Mouse (Mus musculus): Measurements from ENCODE around the gene Synj2.
A peak's percentile ranks its signal among the peaks of the same experiment; 100 is the strongest.

Synj2 gene

GRCm38 (mm10) chr17:5934554-5935324, 6.3 kb upstream of the Synj2 start:
- peak; percentile 90 for DNase-seq (ENCODE audit: extremely low spot score)

- no peak for DNase-seq (ENCODE audit: extremely low spot score)
Observed at GRCm38 (mm10) chr17:5935680-5936079, 5.4 kb upstream of the Synj2 start.

DNA sequence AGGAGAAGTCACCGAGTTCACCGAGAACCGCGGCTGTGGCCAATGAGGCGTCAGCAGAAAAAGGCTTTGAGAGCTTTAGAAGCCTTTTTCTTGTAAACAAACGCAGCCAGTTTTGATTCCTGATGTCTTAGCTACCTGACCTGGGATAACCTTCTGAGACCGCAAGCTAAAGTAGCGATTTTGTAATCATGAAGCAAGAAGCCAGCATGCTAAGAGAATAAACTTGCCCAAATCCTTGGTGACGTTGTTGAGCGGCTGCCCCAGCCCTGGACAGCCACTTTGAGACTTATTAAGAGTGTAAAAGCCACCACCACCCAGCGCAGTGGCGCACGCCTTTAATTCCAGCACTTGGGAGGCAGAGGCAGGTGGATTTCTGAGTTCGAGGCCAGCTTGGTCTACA, 4.8 kb upstream of the Synj2 start:
- no peak for DNase-seq (ENCODE audit: extremely low spot score)

- no peak for DNase-seq (ENCODE audit: extremely low spot score)
Observed at GRCm38 (mm10) chr17:5937441-5937840, 3.6 kb upstream of the Synj2 start.

GRCm38 (mm10) chr17:5939871-5940270, 1.2 kb upstream of the Synj2 start:
- DNase-seq (ENCODE audit: extremely low spot score): no peak

DNA sequence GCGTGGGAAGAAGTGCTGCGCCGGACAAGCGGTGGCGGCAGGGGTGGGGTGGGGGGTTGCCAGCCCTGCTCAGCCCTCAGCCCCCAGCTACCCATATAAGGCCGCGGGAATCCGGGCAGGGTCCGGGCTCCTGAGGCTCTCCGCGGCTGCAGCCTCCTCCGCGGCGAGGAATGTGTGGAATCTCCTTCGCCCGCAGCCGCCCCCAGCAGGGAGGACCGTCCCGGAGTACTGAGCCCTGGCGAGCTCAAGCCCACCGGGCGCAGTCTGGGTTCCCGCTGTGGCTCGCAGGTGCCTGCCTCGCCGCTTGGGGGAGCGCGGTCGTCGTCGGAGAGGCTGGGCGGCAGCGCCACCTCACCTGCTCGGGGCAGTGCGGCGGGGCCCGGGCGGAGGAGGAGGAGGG, 288 bp upstream of the Synj2 start:
- peak; percentile 86 for DNase-seq (ENCODE audit: extremely low spot score)

DNA sequence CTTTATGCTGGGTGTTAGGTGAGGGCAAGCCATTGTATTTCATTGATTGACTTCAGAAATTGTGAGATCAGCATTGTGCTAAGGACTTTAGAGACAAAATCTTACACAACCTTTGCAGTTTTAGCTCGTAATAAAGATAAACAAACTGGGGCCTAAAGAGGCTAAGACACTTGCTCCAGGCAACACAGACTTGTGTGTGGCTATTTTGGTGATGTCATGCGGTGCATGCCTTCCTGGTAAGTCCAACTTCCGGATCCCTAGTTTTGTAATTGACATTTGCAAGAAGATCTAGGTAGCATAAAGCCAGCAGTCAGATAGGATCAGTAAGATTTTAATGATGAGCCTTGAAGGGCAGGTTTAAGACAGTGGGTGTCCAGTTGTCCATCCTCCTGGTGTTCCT, 1.1 kb downstream of the Synj2 start:
- DNase-seq (ENCODE audit: extremely low spot score): no peak

- no peak for DNase-seq (ENCODE audit: extremely low spot score)
Observed at GRCm38 (mm10) chr17:5943053-5943452, 2.0 kb downstream of the Synj2 start.

DNA sequence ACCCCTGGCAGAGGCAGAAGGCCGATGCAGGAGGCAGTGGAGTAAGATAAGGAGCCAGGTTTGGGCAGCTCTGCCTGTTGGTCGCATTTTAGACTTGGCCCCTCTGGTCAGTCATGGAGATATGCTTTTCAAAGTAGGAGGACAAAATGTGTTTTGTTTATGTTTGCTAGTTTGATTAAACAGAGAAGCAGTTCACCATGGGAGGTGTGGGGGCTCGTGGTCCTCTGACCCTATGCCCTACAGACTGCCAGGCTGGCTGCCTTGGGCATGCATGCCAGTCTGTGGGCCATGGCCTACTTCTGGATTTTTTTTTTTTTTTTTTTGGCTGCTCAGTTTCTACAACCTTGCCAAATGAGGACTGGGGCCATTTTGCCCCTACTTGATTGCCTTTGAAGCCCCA, 6.0 kb downstream of the Synj2 start:
- DNase-seq (ENCODE audit: extremely low spot score): no peak

DNA sequence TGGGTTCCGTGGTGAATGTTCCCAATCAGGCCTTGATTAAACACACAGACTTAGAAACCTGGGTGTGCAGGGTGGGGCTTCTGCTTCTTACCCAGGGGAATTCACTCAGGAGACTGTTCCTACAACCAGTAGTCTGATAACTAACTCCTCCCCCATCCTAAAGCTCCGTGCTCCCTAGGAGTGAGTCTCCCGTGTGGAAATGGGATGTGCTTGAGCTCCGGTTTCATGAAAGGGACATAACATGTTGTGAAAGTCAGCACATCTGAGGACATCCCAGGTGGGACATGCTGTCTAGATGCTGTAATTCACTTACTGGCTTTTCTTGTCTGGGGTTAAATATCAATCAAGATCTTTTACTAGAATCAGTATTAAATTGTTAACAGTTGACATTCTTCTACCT, 11.4 kb downstream of the Synj2 start:
- DNase-seq (ENCODE audit: extremely low spot score): no peak

DNA sequence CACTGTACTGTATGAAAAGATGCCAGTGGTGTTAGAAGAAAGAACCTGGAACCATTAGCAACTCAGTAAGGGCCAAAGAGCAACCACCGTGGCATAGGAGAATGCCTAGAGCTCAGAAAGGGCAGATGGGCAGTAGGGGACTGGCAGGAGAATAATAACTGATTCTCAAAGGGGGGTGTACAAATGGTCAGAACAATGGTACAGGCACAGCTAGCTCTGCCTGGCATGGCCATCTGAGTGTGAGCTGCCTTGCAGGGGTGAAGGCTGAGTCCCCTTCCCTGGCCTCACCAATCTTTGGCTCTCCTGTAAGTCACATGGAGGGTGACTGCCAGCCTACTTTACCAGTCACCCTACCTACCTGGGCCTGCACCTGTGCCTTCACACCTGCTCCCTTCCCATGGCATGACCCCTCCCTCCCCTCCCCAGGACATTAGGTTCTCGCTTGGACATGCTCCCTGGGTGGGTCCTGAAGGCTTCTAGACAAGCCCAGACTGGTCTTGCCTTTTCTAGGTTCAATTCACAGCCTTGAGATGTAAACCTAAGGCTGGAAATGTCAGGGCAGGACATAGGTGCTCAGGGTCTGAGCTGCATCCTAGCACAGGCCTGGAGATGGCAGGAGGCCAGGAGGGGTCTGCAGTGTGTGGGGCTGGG, 15.4 kb downstream of the Synj2 start:
- DNase-seq (ENCODE audit: extremely low spot score): no peak

DNA sequence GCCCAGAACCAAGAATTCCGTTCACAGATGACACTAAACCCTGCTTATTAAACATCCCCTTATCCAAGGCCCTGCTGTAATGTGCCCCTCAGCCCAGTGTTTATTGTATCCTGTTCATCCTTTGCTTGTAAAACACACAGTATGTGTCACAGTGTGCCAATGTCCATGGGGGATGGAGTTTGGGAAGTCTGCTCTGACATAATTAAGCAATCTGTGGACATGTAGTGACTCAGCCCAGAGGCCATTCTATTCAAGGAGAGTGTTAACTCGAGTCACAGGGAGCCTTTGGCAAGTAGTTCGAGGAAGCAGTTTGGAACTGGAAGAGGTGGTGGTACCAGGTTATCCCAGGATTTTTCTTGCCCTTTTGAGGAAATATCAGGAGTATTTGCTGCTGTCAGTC, 16.0 kb downstream of the Synj2 start:
- no peak for DNase-seq (ENCODE audit: extremely low spot score)

GRCm38 (mm10) chr17:5958229-5958628, 17.1 kb downstream of the Synj2 start:
- no peak for DNase-seq (ENCODE audit: extremely low spot score)

DNA sequence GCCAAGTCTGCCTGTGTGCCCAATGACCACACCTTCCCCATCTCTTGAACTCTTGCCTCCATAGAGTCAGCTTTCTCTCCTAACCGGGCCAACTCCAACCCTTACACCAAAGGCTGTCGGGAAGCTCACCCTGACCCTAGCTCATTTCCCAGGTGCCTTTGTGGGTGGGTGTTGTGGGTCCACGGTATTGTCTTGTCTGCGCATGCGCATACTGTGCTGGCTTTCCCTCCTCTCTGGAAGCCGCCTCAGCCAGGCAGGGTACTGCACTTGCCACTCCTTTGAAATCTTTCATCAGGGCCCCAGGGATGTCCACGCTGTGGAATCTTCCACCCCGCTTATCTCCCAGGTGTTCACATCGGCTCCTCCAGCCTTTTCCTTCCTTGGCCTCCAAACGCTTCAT, 17.6 kb downstream of the Synj2 start:
- no peak for DNase-seq (ENCODE audit: extremely low spot score)

GRCm38 (mm10) chr17:5959096-5959495, 18.0 kb downstream of the Synj2 start:
- DNase-seq (ENCODE audit: extremely low spot score): no peak

- DNase-seq (ENCODE audit: extremely low spot score): no peak
Observed at GRCm38 (mm10) chr17:5959802-5960201, 18.7 kb downstream of the Synj2 start.

DNA sequence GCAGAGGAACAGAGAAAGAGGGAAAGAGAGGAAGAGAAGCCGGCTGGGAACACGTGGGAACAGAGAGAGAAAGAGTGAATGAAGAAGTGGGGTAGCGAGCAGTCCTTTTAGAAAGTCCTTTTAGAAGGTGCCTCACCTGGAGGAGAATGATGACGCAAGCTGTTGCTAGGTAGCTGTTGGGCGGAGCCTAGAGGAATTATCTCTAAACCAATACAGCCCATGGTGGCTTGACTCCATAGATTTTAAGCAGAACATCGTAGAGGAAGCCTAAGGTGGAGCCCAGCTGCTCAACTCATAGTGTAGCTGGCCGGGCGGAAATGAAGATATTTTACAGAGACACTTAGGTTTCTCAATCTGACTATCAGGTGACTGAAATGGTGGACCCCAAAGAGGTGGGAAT, 22.7 kb downstream of the Synj2 start:
- no peak for DNase-seq (ENCODE audit: extremely low spot score)

GRCm38 (mm10) chr17:5965084-5965781, 24.2 kb downstream of the Synj2 start:
- peak; percentile 27 for DNase-seq (ENCODE audit: extremely low spot score)

DNA sequence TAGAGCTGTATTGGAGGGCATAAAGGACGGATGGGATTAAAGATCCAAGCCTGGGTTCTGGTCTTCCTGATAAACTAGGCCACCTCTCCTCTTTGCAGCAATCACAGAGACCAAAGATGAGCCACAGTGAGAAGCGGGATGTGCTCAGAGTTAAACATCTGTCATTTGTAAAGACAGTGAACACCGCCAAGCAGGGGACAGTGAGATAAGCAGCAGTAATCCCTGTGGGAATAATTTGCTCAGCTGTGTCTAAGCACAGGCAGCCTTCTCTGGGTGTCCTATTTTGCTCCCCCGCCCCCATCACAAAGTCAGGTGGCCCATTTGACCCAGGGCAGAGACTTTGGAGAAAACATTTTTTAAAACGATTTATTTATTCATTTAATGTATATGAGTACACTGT, 25.6 kb downstream of the Synj2 start:
- DNase-seq (ENCODE audit: extremely low spot score): no peak

- no peak for DNase-seq (ENCODE audit: extremely low spot score)
Observed at GRCm38 (mm10) chr17:5968562-5968961, 27.5 kb downstream of the Synj2 start.

- no peak for DNase-seq (ENCODE audit: extremely low spot score)
Observed at GRCm38 (mm10) chr17:5969246-5969645, 28.2 kb downstream of the Synj2 start.

- no peak for DNase-seq (ENCODE audit: extremely low spot score)
Observed at GRCm38 (mm10) chr17:5970298-5970821, 29.3 kb downstream of the Synj2 start.

DNA sequence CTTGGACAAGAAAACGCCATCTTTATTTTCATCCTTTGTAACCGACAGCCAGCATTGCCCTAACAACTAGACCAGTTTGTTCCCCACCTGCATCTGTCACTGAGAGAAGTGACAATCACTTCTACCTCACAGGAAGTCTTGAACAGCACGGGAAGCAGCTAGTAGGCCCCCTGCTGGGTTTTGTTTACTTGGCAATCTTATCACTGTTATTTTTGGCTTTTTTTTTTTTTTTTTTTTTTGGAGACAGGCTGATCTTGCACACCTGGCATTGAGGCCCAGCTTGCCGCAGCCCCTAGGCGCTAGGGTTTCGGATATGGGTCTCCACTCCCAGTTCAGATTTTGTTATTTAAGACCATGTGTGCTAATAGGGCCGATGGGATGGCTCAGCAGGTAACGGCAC, 32.5 kb downstream of the Synj2 start:
- DNase-seq (ENCODE audit: extremely low spot score): no peak

All from embryo, embryonic 9.5 days (tissue).